Mouse (Mus musculus): ENCODE measurements around the gene Dync1i1.

The Dync1i1 gene

GRCm38 (mm10) chr6:5966376-5966775 lies 240.9 kb downstream of the Dync1i1 start:
- in situ Hi-C loops (cut with MboI, MseI), result no loop called here

- in situ Hi-C loops (cut with MboI, MseI), result no loop called here
Measured at GRCm38 (mm10) chr6:5966806-5967445, 241.5 kb downstream of the Dync1i1 start.

GRCm38 (mm10) chr6:5967545-5967944 lies 242.1 kb downstream of the Dync1i1 start:
- in situ Hi-C loops (cut with MboI, MseI), result no loop called here

- in situ Hi-C loops (cut with MboI, MseI), result no loop called here
Measured at GRCm38 (mm10) chr6:5969613-5970012, 244.2 kb downstream of the Dync1i1 start.

- in situ Hi-C loops (cut with MboI, MseI), result no loop called here
Measured at GRCm38 (mm10) chr6:5976241-5976640, 250.8 kb downstream of the Dync1i1 start.

GRCm38 (mm10) chr6:5977238-5977920 lies 251.9 kb downstream of the Dync1i1 start:
- in situ Hi-C loops (cut with MboI, MseI), result no loop called here

GRCm38 (mm10) chr6:5991243-5991642 lies 265.8 kb downstream of the Dync1i1 start:
- in situ Hi-C loops (cut with MboI, MseI), result no loop called here

GRCm38 (mm10) chr6:5991817-5992755 lies 266.6 kb downstream of the Dync1i1 start:
- in situ Hi-C loops (cut with MboI, MseI), result no loop called here

- in situ Hi-C loops (cut with MboI, MseI), result no loop called here
Measured at GRCm38 (mm10) chr6:5993056-5993455, 267.6 kb downstream of the Dync1i1 start.

- in situ Hi-C loops (cut with MboI, MseI), result no loop called here
Measured at GRCm38 (mm10) chr6:5997535-5997934, 272.1 kb downstream of the Dync1i1 start.

- in situ Hi-C loops (cut with MboI, MseI), result no loop called here
Measured at GRCm38 (mm10) chr6:6002061-6002460, 276.6 kb downstream of the Dync1i1 start.

GRCm38 (mm10) chr6:6004756-6005485 lies 279.5 kb downstream of the Dync1i1 start:
- in situ Hi-C loops (cut with MboI, MseI), result no loop called here

GRCm38 (mm10) chr6:6005762-6006431 lies 280.5 kb downstream of the Dync1i1 start:
- in situ Hi-C loops (cut with MboI, MseI), result no loop called here

GRCm38 (mm10) chr6:6011364-6011763 lies 285.9 kb downstream of the Dync1i1 start:
- in situ Hi-C loops (cut with MboI, MseI), result no loop called here

- in situ Hi-C loops (cut with MboI, MseI), result no loop called here
Measured at GRCm38 (mm10) chr6:6015616-6016015, 290.2 kb downstream of the Dync1i1 start.

GRCm38 (mm10) chr6:6016931-6017330 lies 291.5 kb downstream of the Dync1i1 start:
- in situ Hi-C loops (cut with MboI, MseI), result no loop called here

- in situ Hi-C loops (cut with MboI, MseI), result no loop called here
Measured at GRCm38 (mm10) chr6:6023976-6024375, 298.5 kb downstream of the Dync1i1 start.

GRCm38 (mm10) chr6:6027664-6028063 lies 302.2 kb downstream of the Dync1i1 start:
- in situ Hi-C loops (cut with MboI, MseI), result no loop called here

- in situ Hi-C loops (cut with MboI, MseI), result no loop called here
Measured at GRCm38 (mm10) chr6:6038773-6039550, 313.5 kb downstream of the Dync1i1 start.

- in situ Hi-C loops (cut with MboI, MseI), result no loop called here
Measured at GRCm38 (mm10) chr6:6046729-6047424, 321.4 kb downstream of the Dync1i1 start.

Data from T-helper 2 cell (primary cell).